Mouse (Mus musculus): ENCODE measurements around the gene Rnf135.

DNA sequence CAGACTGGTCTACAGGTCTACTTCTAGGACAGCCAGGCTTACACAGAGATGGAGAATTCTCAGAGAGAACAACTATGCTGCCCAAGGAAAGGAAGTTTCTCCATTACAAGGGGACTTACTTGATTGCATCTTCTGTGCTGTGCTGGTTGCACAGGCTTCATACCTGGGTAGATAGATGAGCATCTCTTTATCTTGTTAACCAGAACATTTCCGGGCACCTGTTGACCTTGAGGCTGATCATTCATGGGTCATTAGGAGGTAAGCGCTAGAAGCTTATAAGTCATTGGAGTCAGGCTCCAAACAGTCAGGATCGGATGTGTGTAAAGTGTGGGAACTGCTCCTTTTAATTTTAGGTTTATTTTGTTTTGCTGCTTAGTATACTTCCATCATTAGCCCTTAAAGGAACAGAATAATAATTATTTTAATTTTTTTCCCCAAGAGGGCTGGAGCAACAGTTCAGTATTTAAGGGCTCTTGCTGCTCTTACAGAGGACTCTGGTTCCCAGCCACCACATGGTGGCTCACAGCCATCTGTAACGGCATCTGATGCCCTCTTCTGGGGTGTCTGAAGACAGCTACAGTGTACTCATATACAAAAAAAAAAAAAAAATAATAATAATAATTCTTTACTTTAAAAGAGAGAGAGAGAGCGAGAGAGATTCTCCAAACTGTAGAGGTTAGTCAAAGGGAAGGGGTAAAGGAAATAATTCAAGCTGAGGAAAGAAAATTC lies 2.5 kb upstream of the Rnf135 start:
- TF ChIP-seq CTCF (IDR thresholded peaks at IDR 0.05; ENCODE audit: borderline replicate concordance, control insufficient read depth, extremely low read depth, insufficient read depth, low read length, poor library complexity) (no peak), POLR2A (IDR thresholded peaks at IDR 0.05; ENCODE audit: control insufficient read depth, extremely low read depth, insufficient read depth, low read length, poor library complexity) (no peak)
